Mouse (Mus musculus) heart, adult 2 months (tissue): ENCODE results near the gene Tmem170b. TPM values are rescaled to one million over a fixed set of nuclear protein-coding genes. Genes with fewer than 3 reads are reported as not detected.

Source experiments
- DNase-seq, 2 experiments: peaks; one replicate each; pipeline ENCODE4 v3.0.0; 2021
- H3K27ac ChIP-seq: fragments of 200-600 bp; 2 replicates; pipeline ENCODE4 v1.8.1; 2022
- H3K27me3 ChIP-seq: fragments of 200-500 bp; 2 replicates; pipeline ENCODE4 v1.6.1; 2012; ENCODE audit warnings: mild to moderate bottlenecking, low read length, inconsistent platforms, mixed read lengths; ENCODE audit not compliant: control insufficient read depth, insufficient read depth
- H3K36me3 ChIP-seq: fragments of 200-500 bp; 2 replicates; pipeline ENCODE4 v1.6.1; 2012; ENCODE audit warnings: low read length, inconsistent platforms; ENCODE audit not compliant: control insufficient read depth, insufficient read depth
- H3K4me1 ChIP-seq: fragments of 200-500 bp; 2 replicates; pipeline ENCODE4 v1.6.1; 2011; ENCODE audit warnings: low read length; ENCODE audit not compliant: control insufficient read depth, insufficient read depth
- H3K4me3 ChIP-seq: fragments of 200-600 bp; 2 replicates; pipeline ENCODE4 v1.8.1; 2022
- H3K79me2 ChIP-seq: fragments of 200-500 bp; replicated peaks from 2 replicates; pipeline ENCODE4 v1.6.1; 2012; ENCODE audit warnings: mild to moderate bottlenecking, inconsistent platforms, low read length, moderate library complexity, mixed read lengths; ENCODE audit not compliant: control insufficient read depth, insufficient read depth
- H3K9ac ChIP-seq: fragments of 200-500 bp; 2 replicates; pipeline ENCODE4 v1.6.1; 2012; ENCODE audit warnings: low read depth, mild to moderate bottlenecking, control low read depth, inconsistent platforms, low read length, mixed read lengths
- CTCF ChIP-seq: fragments of 200-600 bp; IDR thresholded peaks from 2 replicates; pipeline ENCODE4 v1.8.1; 2022; ENCODE audit warnings: antibody characterized with exemption, mild to moderate bottlenecking, moderate library complexity
- EP300 ChIP-seq: fragments of 200-500 bp; IDR thresholded peaks from 2 replicates; pipeline ENCODE4 v1.6.1; 2011; ENCODE audit warnings: low read depth, low read length, control low read depth; ENCODE audit not compliant: insufficient read depth
- POLR2A ChIP-seq: fragments of 200-500 bp; IDR thresholded peaks from 2 replicates; pipeline ENCODE4 v1.6.1; 2011; ENCODE audit warnings: mild to moderate bottlenecking, low read depth, low read length, control low read depth; ENCODE audit not compliant: insufficient read depth
- WGBS: fragments of 180-500 bp; shearing (Covaris S2); methylation state at CpG from one replicate; pipeline ENCODE4 v1.1.7; 2018; 5-methylcytosine and 5-hydroxymethylcytosine counted together
- intact Hi-C: fragments of 180-260 bp; cut with DNase I; formaldehyde crosslinking; loops from one replicate; pipeline ENCODE4 v1.15.1; 2025
- polyA plus RNA-seq: library from polyadenylated mRNA; depleted of rRNA; stranded (reverse); fragments of >200 nt; gene quantifications from 2 replicates; pipeline ENCODE4 v1.2.3, GENCODE M21; 2012
- total RNA-seq, 2 experiments: library from RNA; stranded (reverse); gene quantifications; 2 replicates each; pipeline ENCODE4 v1.2.3; 2021

The Tmem170b gene
- total and polyA plus RNA-seq, 3 experiments, result 3.6 to 27.1 (median 22.0) TPM

GRCm38 (mm10) chr13:41661116-41661515 is 55.4 kb downstream of the Tmem170b start:
- no peak overlapping the region for H3K27ac ChIP-seq
- no peak overlapping the region for H3K9ac ChIP-seq
- DNase-seq, result no peak
- 93% methylated on average over 11 of the region's 11 CpGs for WGBS
- no peak overlapping the region for H3K4me3 ChIP-seq
- no peak for TF ChIP-seq CTCF
- no peak for TF ChIP-seq POLR2A
- no peak for TF ChIP-seq EP300
- intact Hi-C loops, result loop anchor here (5.0 kb wide), 1 partner anchor 41 kb away; no protein-coding TSS in a partner anchor
- H3K27me3 ChIP-seq, result no peaks in the 10 kb centered on the region
- H3K4me1 ChIP-seq, result peaks cover 6% of the 10 kb centered on the region
- no peaks in the 10 kb centered on the region for H3K79me2 ChIP-seq
- no peaks in the 10 kb centered on the region for H3K36me3 ChIP-seq

- Histone ChIP-seq H3K79me2 (no peaks in the 10 kb centered on the region), H3K27me3 (no peaks in the 10 kb centered on the region), H3K4me1 (peaks cover 6% of the 10 kb centered on the region), H3K27ac (peak overlapping the region; percentile 66), H3K4me3 (no peak overlapping the region; the same call in none of the 2 replicates), H3K36me3 (no peaks in the 10 kb centered on the region), H3K9ac (0 out of 2 replicates have a peak overlapping the region, but pooled peaks have one; percentile 1)
- DNase-seq, result peak; percentile 60 to 70
- intact Hi-C loops, result loop anchor here (5.0 kb wide), 1 partner anchor 40 kb away; no protein-coding TSS in a partner anchor
- WGBS, result 7% methylated on average over 17 of the region's 17 CpGs
- TF ChIP-seq EP300, result peak; percentile 60; the same call in 1 of the 2 replicates
- TF ChIP-seq CTCF, result peak; percentile 44
- no peak for TF ChIP-seq POLR2A
Measured at GRCm38 (mm10) chr13:41662401-41663070, 56.8 kb downstream of the Tmem170b start.

DNA sequence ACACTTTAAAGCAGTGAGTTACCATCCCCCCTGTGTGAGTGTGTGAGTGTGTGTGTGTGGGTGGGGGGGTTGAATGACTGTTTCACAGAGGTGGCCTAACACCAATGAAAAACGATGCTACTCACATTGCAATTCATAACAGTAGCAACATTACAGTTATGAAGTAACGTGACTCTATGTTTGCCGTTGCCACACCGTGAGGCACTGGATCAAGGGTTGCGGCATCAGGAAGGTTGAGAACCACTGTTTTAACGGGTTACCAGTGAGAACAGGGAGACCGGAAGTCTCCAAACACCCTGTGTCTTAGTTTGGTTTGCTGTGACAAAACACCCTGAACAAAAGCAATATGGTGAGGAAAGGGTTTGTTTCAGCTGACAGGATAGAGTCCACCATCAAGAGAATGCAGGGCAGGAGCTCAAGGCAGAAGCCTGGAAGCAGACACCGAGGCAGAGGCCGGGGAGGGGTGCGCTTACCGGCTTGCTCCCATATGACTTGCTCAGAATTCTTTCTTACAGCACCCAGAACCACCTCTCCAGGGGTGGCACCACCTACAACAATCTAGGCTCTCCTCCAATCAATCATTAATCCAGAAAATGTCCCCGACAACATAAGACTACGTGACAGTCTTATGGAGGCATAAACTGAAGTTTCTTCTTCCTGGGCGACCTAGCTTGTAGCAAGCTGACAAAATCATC is 57.9 kb downstream of the Tmem170b start:
- no peaks in the 10 kb centered on the region for H3K36me3 ChIP-seq
- intact Hi-C loops, result loop anchor here (5.0 kb wide), 1 partner anchor 39 kb away; no protein-coding TSS in a partner anchor
- H3K9ac ChIP-seq, result no peak overlapping the region
- H3K4me3 ChIP-seq, result no peak overlapping the region
- 90% methylated on average over 14 of the region's 14 CpGs for WGBS
- H3K27me3 ChIP-seq, result no peaks in the 10 kb centered on the region
- H3K27ac ChIP-seq, result no peak overlapping the region
- no peak for DNase-seq
- TF ChIP-seq POLR2A (no peak), EP300 (no peak), CTCF (no peak)
- H3K4me1 ChIP-seq, result peaks cover 6% of the 10 kb centered on the region
- no peaks in the 10 kb centered on the region for H3K79me2 ChIP-seq

DNA sequence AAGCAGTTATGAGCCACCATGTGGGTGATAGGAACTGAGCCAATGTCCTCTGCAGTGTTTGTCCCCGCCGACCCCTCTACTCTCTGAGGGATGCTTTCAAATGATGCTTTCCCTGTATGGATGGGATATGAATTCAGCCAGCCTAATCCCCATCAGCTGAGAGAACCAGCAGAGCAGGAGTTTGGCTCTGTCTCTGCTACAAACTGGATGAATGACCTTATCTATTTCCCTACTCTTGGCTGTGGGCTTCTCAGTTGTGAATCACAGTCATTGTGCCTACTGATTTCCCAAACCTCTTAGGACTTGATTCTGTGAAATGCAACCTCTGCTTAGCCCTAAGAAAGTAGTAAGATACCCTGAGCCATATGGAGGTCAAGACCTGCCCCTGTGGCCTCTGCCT is 64.2 kb downstream of the Tmem170b start:
- Histone ChIP-seq H3K79me2 (no peaks in the 10 kb centered on the region), H3K4me3 (no peak overlapping the region), H3K27me3 (no peaks in the 10 kb centered on the region), H3K9ac (no peak overlapping the region), H3K36me3 (peaks cover 2% of the 10 kb centered on the region; the same call in 1 of the 2 replicates), H3K4me1 (peaks cover 10% of the 10 kb centered on the region), H3K27ac (no peak overlapping the region; the same call in 1 of the 2 replicates)
- TF ChIP-seq EP300 (no peak), CTCF (no peak)
- intact Hi-C loops, result no loop called here
- DNase-seq, result no peak
- 62% methylated on average over 2 of the region's 2 CpGs for WGBS

GRCm38 (mm10) chr13:41670386-41671130 is 64.9 kb downstream of the Tmem170b start:
- intact Hi-C loops, result no loop called here
- no peaks in the 10 kb centered on the region for H3K79me2 ChIP-seq
- 34% methylated on average over 7 of the region's 7 CpGs for WGBS
- H3K4me3 ChIP-seq, result no peak overlapping the region
- peak overlapping the region; percentile 41 for H3K27ac ChIP-seq
- peaks cover 2% of the 10 kb centered on the region; the same call in 1 of the 2 replicates for H3K36me3 ChIP-seq
- H3K27me3 ChIP-seq, result no peaks in the 10 kb centered on the region
- H3K4me1 ChIP-seq, result peaks cover 10% of the 10 kb centered on the region
- no peak for DNase-seq
- H3K9ac ChIP-seq, result no peak overlapping the region
- no peak for TF ChIP-seq EP300
- TF ChIP-seq CTCF, result no peak
- no peak for TF ChIP-seq POLR2A
